Mouse (Mus musculus) midbrain, embryonic 14.5 days (tissue): ENCODE measurements around the gene Gm10591. TPM values are rescaled to one million over a fixed set of nuclear protein-coding genes. Genes with fewer than 3 reads are reported as not detected.
"Not testable (repeated sequence)": the region's sequence is repeated elsewhere in the genome, so short reads cannot be mapped to it uniquely, and the experiment has no call there.

Source experiments
- ATAC-seq: fragments of 200-750 bp; cut with Nextera tagmentation; 2 replicates; pipeline ENCODE4 v1.8.0; 2017; ENCODE audit warnings: moderate number of reproducible peaks, moderate library complexity; ENCODE audit not compliant: low FRiP score, low TSS enrichment
- DNase-seq: peaks from one replicate; pipeline ENCODE4 v3.0.0-alpha.2; 2015
- H3K27ac ChIP-seq: fragments of 300-500 bp; sonication (generic); replicated peaks from 2 replicates; pipeline ENCODE4 v1.5.1; 2014; ENCODE audit warnings: mild to moderate bottlenecking, low read depth, low read length, moderate library complexity
- H3K27me3 ChIP-seq: fragments of 300-500 bp; sonication (generic); 2 replicates; pipeline ENCODE4 v1.6.1; 2014; ENCODE audit warnings: low read length, control low read depth, mixed read lengths; ENCODE audit not compliant: control insufficient read depth, insufficient read depth
- H3K36me3 ChIP-seq: fragments of 300-500 bp; sonication (generic); 2 replicates; pipeline ENCODE4 v1.6.1; 2014; ENCODE audit warnings: low read length, control low read depth; ENCODE audit not compliant: control insufficient read depth, insufficient read depth
- H3K4me1 ChIP-seq: fragments of 300-500 bp; sonication (generic); 2 replicates; pipeline ENCODE4 v1.6.1; 2014; ENCODE audit warnings: mild to moderate bottlenecking, antibody characterized with exemption, low read length, control low read depth; ENCODE audit not compliant: control insufficient read depth, insufficient read depth
- H3K4me2 ChIP-seq: fragments of 300-500 bp; sonication (generic); 2 replicates; pipeline ENCODE4 v1.6.1; 2014; ENCODE audit warnings: mild to moderate bottlenecking, low read length, moderate library complexity
- H3K4me3 ChIP-seq: fragments of 300-500 bp; sonication (generic); replicated peaks from 2 replicates; pipeline ENCODE4 v1.5.1; 2014; ENCODE audit warnings: low read depth, low read length
- H3K9ac ChIP-seq: fragments of 300-500 bp; sonication (generic); replicated peaks from 2 replicates; pipeline ENCODE4 v1.6.1; 2014; ENCODE audit warnings: mild to moderate bottlenecking, low read length, moderate library complexity
- H3K9me3 ChIP-seq: fragments of 300-500 bp; sonication (generic); 2 replicates; pipeline ENCODE4 v1.6.1; 2016; ENCODE audit warnings: low read length, control low read depth, mixed read lengths; ENCODE audit not compliant: control insufficient read depth
- WGBS: fragments of 180-500 bp; shearing (Covaris S2); extraction: QIAGEN DNeasy Blood & Tissue Kit; methylation state at CpG from one replicate; pipeline ENCODE4 v1.1.7; 2014; 5-methylcytosine and 5-hydroxymethylcytosine counted together
- polyA plus RNA-seq: library from polyadenylated mRNA; unstranded; fragments of >200 nt; fragmentation: Nextera tagmentation; extraction: Ambion mirVana; gene quantifications from 2 replicates; pipeline ENCODE4 v1.2.1, GENCODE M21; 2014

Gm10591 gene
- polyA plus RNA-seq, result not detected in 2 replicates

DNA sequence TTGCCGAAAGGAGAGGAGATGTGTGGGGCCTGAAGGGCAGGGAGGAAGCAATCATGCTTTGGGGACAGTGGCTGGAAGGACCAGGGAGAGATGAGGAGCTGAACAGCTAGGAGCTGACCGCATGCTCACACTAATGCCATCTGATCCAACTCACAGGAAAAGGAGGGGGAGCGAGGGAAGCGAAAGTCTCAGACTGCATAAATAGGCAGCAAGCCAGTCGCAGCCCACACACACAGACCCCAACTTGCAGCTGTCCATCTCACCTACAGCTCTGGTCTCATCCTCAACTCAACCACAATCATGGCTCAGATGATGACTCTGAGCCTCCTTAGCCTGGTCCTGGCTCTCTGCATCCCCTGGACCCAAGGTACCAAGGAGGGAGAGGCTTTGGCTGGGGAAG is at the start of gene Gm10591:
TSS of gene Gm10591 (plus strand) at position 301 of the 400 bp plus-strand sequence.
- H3K4me1 ChIP-seq, H3K4me3 ChIP-seq, ATAC-seq, H3K9me3 ChIP-seq, H3K9ac ChIP-seq, H3K36me3 ChIP-seq, H3K27me3 ChIP-seq, DNase-seq, H3K4me2 ChIP-seq, H3K27ac ChIP-seq: not testable (repeated sequence)
- no CpG with 5 or more reads among the region's 5 CpGs for WGBS

DNA sequence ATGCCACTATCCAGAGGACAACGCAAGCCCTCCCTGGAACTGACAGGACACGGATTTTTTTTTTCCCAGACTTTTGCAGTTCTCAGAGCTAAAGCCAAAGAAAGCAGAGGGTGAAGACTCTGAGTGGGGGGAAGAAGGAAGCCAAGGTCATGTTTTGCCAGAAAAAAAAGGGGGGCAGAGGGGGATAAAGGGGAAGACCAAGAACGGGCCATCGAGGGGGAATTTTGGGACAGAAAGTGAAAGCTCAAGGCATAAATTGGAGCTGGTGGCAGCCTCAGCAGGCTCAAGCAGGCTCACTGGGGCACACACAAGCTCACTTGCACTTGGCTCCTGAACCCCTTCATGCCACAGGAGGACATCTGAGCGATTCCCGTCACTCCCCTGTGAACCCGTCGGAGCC is 17.4 kb downstream of the Gm10591 start, which contains the start of gene Gm2564:
TSS of gene Gm2564 (plus strand) at position 301 of the 400 bp plus-strand sequence.
- not testable (repeated sequence) for DNase-seq, H3K27ac ChIP-seq, H3K4me2 ChIP-seq, H3K9ac ChIP-seq, H3K36me3 ChIP-seq, H3K4me1 ChIP-seq, H3K27me3 ChIP-seq, H3K4me3 ChIP-seq, ATAC-seq, H3K9me3 ChIP-seq
- no CpG with 5 or more reads among the region's 8 CpGs for WGBS

DNA sequence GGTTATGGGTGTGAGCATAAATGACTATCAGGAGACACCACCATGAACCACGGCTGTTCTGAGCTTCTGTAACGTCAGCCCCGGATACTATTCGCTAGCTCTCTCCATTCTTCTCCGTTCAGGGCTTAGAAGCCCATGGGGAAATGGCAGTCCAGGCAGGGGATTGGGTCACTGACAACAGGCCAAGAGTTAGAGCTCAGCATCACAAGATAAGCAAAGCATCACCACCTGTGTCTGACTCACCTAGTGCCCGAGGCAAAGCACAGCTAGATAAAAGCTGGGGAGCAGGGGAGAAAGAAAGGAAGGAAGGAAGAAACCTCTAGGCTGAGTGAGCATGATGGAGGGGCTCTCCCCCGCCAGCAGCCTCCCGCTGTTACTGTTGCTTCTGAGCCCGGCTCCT is 43.0 kb downstream of the Gm10591 start, which contains the start of gene Ccl27b:
TSS of gene Ccl27b (plus strand) at position 301 of the 400 bp plus-strand sequence.
- not testable (repeated sequence) for DNase-seq, H3K27ac ChIP-seq, H3K4me1 ChIP-seq, H3K36me3 ChIP-seq, H3K4me2 ChIP-seq, H3K27me3 ChIP-seq, H3K4me3 ChIP-seq, ATAC-seq, H3K9ac ChIP-seq, H3K9me3 ChIP-seq
- WGBS, result no CpG with 5 or more reads among the region's 9 CpGs

DNA sequence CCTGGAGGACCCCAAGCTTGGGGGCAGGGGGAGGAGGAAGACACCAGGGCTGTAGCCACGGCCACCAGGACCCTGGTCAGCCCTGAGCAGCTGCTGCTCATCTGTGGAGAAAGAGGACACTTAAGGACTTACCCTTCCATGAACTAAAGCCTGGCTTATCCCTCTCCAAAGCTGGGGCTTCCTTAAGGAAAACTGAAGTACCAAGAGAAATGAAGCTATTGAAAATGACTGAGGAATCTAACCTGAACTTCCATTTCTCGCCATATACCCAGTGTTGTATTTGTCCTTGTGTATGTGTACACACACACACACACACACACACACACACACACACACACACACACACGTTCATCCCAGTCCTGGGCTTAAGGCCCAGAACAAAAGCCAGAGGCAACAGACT is 49.8 kb downstream of the Gm10591 start, which contains the start of gene Il11ra2:
TSS of gene Il11ra2 (minus strand) at position 101 of the 400 bp plus-strand sequence.
- ATAC-seq, H3K4me3 ChIP-seq, H3K36me3 ChIP-seq, H3K4me1 ChIP-seq, H3K27me3 ChIP-seq, H3K4me2 ChIP-seq, H3K27ac ChIP-seq, DNase-seq, H3K9me3 ChIP-seq, H3K9ac ChIP-seq: not testable (repeated sequence)
- WGBS, result no CpG with 5 or more reads among the region's 3 CpGs

Other genes with a start within 250 kb of the Gm10591 start
- not detected in 2 replicates for gene Gm21586, start 172.8 kb upstream of the Gm10591 start, polyA plus RNA-seq
- 0.13 and 0.62 TPM in 2 replicates for gene Gm2163, start 145.4 kb upstream of the Gm10591 start, polyA plus RNA-seq
- not detected in 2 replicates for gene Fam205a2, start 84.0 kb upstream of the Gm10591 start, polyA plus RNA-seq
- gene Gm2564, start 17.5 kb downstream of the Gm10591 start, polyA plus RNA-seq, result not detected in 2 replicates
- gene Ccl27b, start 43.1 kb downstream of the Gm10591 start, polyA plus RNA-seq, result not detected in 2 replicates
- gene Il11ra2, start 49.7 kb downstream of the Gm10591 start, polyA plus RNA-seq, result not detected in 2 replicates
- gene 4930578G10Rik, start 123.3 kb downstream of the Gm10591 start, polyA plus RNA-seq, result 0.51 TPM in 2 replicates
- 0.61 TPM in 1 of 2 replicates, not detected in the other for gene Ccl19, start 144.4 kb downstream of the Gm10591 start, polyA plus RNA-seq
- 0.84 TPM in 1 of 2 replicates, not detected in the other for gene Ccl21a, start 161.8 kb downstream of the Gm10591 start, polyA plus RNA-seq
- not detected in 2 replicates for gene Fam205a1, start 241.7 kb downstream of the Gm10591 start, polyA plus RNA-seq
- gene Gm12394, start 244.6 kb downstream of the Gm10591 start, polyA plus RNA-seq, result 0.69 and 0.92 TPM in 2 replicates